Mouse (Mus musculus) midbrain, embryonic 10.5 days (tissue): ENCODE data around the gene Tgfb1. TPM values are rescaled to one million over a fixed set of nuclear protein-coding genes. Genes with fewer than 3 reads are reported as not detected.
"Not testable (repeated sequence)": the region's sequence is repeated elsewhere in the genome, so short reads cannot be mapped to it uniquely, and the experiment has no call there.

Experiments
- DNase-seq: peaks from one replicate; pipeline ENCODE4 v3.0.0-alpha.2; 2017; ENCODE audit warnings: low spot score
- H3K27ac ChIP-seq: fragments of 300-500 bp; sonication (generic); replicated peaks from 2 replicates; pipeline ENCODE4 v1.5.1; 2016; ENCODE audit warnings: mild to moderate bottlenecking
- H3K27me3 ChIP-seq: fragments of 300-500 bp; sonication (generic); 2 replicates; pipeline ENCODE4 v1.6.1; 2016; ENCODE audit warnings: low read depth, mild to moderate bottlenecking; ENCODE audit not compliant: poor library complexity, severe bottlenecking
- H3K36me3 ChIP-seq: fragments of 300-500 bp; sonication (generic); 2 replicates; pipeline ENCODE4 v1.6.1; 2016; ENCODE audit warnings: mild to moderate bottlenecking, moderate library complexity
- H3K4me1 ChIP-seq: fragments of 300-500 bp; sonication (generic); 2 replicates; pipeline ENCODE4 v1.6.1; 2016
- H3K4me3 ChIP-seq: fragments of 300-500 bp; sonication (generic); 2 replicates; pipeline ENCODE4 v1.5.1; 2016; ENCODE audit warnings: mild to moderate bottlenecking, moderate library complexity
- H3K9me3 ChIP-seq: fragments of 300-500 bp; sonication (generic); replicated peaks from 2 replicates; pipeline ENCODE4 v1.6.1; 2016; ENCODE audit warnings: mild to moderate bottlenecking
- WGBS: fragments of 180-500 bp; shearing (Covaris S2); methylation state at CpG from one replicate; pipeline ENCODE4 v1.1.7; 2016; 5-methylcytosine and 5-hydroxymethylcytosine counted together
- polyA plus RNA-seq: library from polyadenylated mRNA; unstranded; fragments of >200 nt; fragmentation: Nextera tagmentation; extraction: Ambion mirVana; gene quantifications from 2 replicates; pipeline ENCODE4 v1.2.1, GENCODE M21; 2016

The Tgfb1 gene
- polyA plus RNA-seq, 1 experiment from 2014 or later, result 0.98 TPM

- Histone ChIP-seq H3K27ac (no peak overlapping the region), H3K4me1 (peaks cover 36% of the 10 kb centered on the region), H3K4me3 (no peak overlapping the region), H3K27me3 (no peaks in the 10 kb centered on the region), H3K36me3 (peaks cover 48% of the 10 kb centered on the region), H3K9me3 (no peaks in the 10 kb centered on the region)
- DNase-seq, result no peak
- 90% methylated on average over 9 of the region's 9 CpGs for WGBS
These were observed 26.0 kb downstream of the Tgfb1 start for GRCm38 (mm10) chr7:25712801-25713200.

DNA sequence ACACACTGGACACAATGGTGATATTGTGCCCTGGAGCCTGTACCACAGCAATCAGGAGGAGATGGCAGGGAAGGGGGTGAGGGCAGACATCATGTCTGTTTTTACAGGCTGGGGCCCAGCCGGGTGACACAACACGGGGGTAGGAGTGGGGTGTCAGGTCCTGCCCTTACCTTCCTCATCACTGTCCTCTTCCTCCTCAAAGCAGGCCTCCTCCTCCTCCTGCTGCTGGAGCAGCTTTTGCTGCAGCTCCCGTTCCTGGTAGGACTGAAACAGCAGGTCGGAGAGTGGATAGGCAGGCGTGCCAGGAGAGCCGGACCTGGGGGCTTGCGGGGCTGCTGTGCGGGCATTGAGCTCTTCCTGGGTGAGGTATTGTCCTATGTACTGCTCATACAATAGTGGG lies 27.8 kb downstream of the Tgfb1 start:
- Histone ChIP-seq H3K4me3 (no peak overlapping the region), H3K9me3 (no peaks in the 10 kb centered on the region), H3K36me3 (peaks cover 48% of the 10 kb centered on the region), H3K4me1 (peaks cover 47% of the 10 kb centered on the region), H3K27me3 (no peaks in the 10 kb centered on the region), H3K27ac (no peak overlapping the region)
- 98% methylated on average over 8 of the region's 8 CpGs for WGBS
- DNase-seq, result no peak

GRCm38 (mm10) chr7:25715731-25716271 lies 29.0 kb downstream of the Tgfb1 start:
- Histone ChIP-seq H3K36me3 (peaks cover 59% of the 10 kb centered on the region), H3K4me1 (peaks cover 36% of the 10 kb centered on the region), H3K9me3 (no peaks in the 10 kb centered on the region), H3K27ac (no peak overlapping the region), H3K27me3 (no peaks in the 10 kb centered on the region), H3K4me3 (no peak overlapping the region)
- WGBS, result 96% methylated on average over 22 of the region's 22 CpGs
- DNase-seq, result no peak

- peaks cover 19% of the 10 kb centered on the region for H3K4me1 ChIP-seq
- WGBS, result 95% methylated on average over 3 of the region's 3 CpGs
- no peak overlapping the region for H3K27ac ChIP-seq
These were observed 30.7 kb downstream of the Tgfb1 start for GRCm38 (mm10) chr7:25717478-25717877.

GRCm38 (mm10) chr7:25718788-25719417 lies 32.1 kb downstream of the Tgfb1 start, which contains the start of gene Ccdc97:
TSS of gene Ccdc97 (minus strand) at chr7:25719088.
- H3K27me3 ChIP-seq, result no peaks in the 10 kb centered on the region
- peak; percentile 89 for DNase-seq
- 4% methylated on average over 32 of the region's 32 CpGs for WGBS

More at GRCm38 (mm10) chr7:25717478-25717877, 30.7 kb downstream of the Tgfb1 start:
- H3K9me3 ChIP-seq, result no peaks in the 10 kb centered on the region
- H3K27me3 ChIP-seq, result no peaks in the 10 kb centered on the region
- no peak for DNase-seq
- peaks cover 64% of the 10 kb centered on the region for H3K36me3 ChIP-seq
- H3K4me3 ChIP-seq, result peak overlapping the region; percentile 78

GRCm38 (mm10) chr7:25719761-25720610 lies 33.2 kb downstream of the Tgfb1 start:
- WGBS, result 64% methylated on average over 10 of the region's 10 CpGs
- no peaks in the 10 kb centered on the region for H3K27me3 ChIP-seq
- H3K36me3 ChIP-seq, result peaks cover 64% of the 10 kb centered on the region
- H3K4me3 ChIP-seq, result peak overlapping the region; percentile 78; the same call in 1 of the 2 replicates
- no peaks in the 10 kb centered on the region for H3K9me3 ChIP-seq
- peaks cover 18% of the 10 kb centered on the region for H3K4me1 ChIP-seq
- DNase-seq, result peak; percentile 82
- no peak overlapping the region for H3K27ac ChIP-seq

More at GRCm38 (mm10) chr7:25718788-25719417, 32.1 kb downstream of the Tgfb1 start, which contains the start of gene Ccdc97:
- H3K4me1 ChIP-seq, result peaks cover 18% of the 10 kb centered on the region
- peak within 1 kb of the TSS; percentile 87 for H3K27ac ChIP-seq
- peak within 1 kb of the TSS; percentile 78 for H3K4me3 ChIP-seq
- H3K9me3 ChIP-seq, result no peaks in the 10 kb centered on the region
- H3K36me3 ChIP-seq, result peaks cover 64% of the 10 kb centered on the region

DNA sequence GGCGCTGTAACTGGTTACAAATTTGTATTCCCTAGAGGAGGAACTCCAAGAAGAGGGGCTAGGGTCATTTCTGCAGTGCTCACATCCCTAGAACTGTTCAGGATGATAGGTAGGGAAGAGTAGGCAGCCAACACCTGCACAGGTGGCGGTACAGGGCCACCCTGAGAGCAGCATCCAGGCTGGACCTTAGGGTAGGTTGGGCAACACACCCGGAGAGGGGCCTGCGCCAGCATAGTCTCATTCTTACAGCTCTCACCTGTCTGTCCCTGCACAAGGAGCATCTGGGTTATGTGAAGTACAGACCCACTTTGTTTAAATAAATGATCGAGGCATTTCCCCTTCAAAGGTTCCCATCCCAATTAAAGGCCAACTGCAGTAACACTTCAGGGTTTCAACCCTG lies 34.0 kb downstream of the Tgfb1 start:
- WGBS, result 92% methylated on average over 5 of the region's 5 CpGs
- Histone ChIP-seq H3K27ac (no peak overlapping the region), H3K4me1 (peaks cover 18% of the 10 kb centered on the region), H3K4me3 (no peak overlapping the region), H3K36me3 (peaks cover 64% of the 10 kb centered on the region), H3K27me3 (no peaks in the 10 kb centered on the region), H3K9me3 (no peaks in the 10 kb centered on the region)
- no peak for DNase-seq

DNA sequence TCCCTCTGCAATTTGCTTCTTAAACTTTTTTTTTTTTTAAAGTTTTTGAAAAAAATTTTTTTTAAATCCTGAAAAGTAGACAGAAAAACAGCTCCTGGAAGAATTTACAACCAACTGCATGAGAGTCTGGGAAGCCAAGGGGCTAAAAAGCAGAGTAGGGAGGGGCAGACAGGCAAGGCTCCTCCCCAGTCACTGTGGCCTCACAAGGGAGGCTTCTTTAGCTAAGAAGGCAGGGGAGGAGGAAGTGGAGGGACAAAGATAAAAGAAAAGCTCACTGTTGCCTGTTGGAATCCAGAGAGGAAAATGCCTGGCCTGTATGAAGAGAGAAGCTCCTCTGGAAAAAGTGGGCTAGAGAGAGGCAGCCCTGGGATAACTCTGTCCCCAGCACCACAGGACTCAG lies 35.0 kb downstream of the Tgfb1 start:
- Histone ChIP-seq H3K36me3 (peaks cover 69% of the 10 kb centered on the region), H3K4me1 (peaks cover 18% of the 10 kb centered on the region)
- not testable (repeated sequence) for H3K27ac ChIP-seq, H3K27me3 ChIP-seq, DNase-seq, H3K4me3 ChIP-seq, H3K9me3 ChIP-seq

GRCm38 (mm10) chr7:25725886-25726285 lies 39.1 kb downstream of the Tgfb1 start:
- Histone ChIP-seq H3K9me3 (no peaks in the 10 kb centered on the region), H3K4me1 (no peaks in the 10 kb centered on the region), H3K27me3 (no peaks in the 10 kb centered on the region), H3K4me3 (no peak overlapping the region), H3K36me3 (peaks cover 97% of the 10 kb centered on the region), H3K27ac (no peak overlapping the region)
- DNase-seq, result no peak
- WGBS, result 89% methylated on average over 19 of the region's 19 CpGs

DNA sequence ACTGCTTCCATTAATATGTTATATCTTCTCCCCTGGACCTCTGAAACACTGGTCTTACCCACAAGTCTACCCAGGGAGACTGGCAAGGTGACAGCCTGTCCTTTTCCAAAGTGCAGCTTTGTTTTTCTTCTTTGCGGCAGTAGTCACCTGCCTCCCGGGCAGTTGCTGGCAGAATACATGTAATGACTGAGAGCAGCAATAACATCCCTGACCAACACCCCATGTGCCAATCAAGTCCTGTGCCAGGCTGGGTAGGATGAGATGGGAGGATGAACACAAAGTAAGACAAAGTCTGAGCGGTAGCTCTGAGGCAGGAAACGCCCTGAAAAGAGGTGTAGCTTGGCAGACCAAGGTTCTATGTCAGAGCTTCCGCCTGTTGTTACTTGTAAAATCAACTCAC lies 41.0 kb downstream of the Tgfb1 start:
- Histone ChIP-seq H3K9me3 (no peaks in the 10 kb centered on the region), H3K4me3 (no peak overlapping the region), H3K36me3 (peaks cover 98% of the 10 kb centered on the region), H3K27ac (no peak overlapping the region), H3K4me1 (no peaks in the 10 kb centered on the region), H3K27me3 (no peaks in the 10 kb centered on the region)
- DNase-seq, result no peak
- 97% methylated on average over 5 of the region's 5 CpGs for WGBS

GRCm38 (mm10) chr7:25729396-25729795 lies 42.6 kb downstream of the Tgfb1 start:
- Histone ChIP-seq H3K27me3 (no peaks in the 10 kb centered on the region), H3K4me3 (no peak overlapping the region), H3K4me1 (no peaks in the 10 kb centered on the region), H3K36me3 (peaks cover 98% of the 10 kb centered on the region), H3K27ac (no peak overlapping the region), H3K9me3 (no peaks in the 10 kb centered on the region)
- DNase-seq, result no peak
- WGBS, result 59% methylated on average over 2 of the region's 2 CpGs

GRCm38 (mm10) chr7:25729862-25730261 lies 43.1 kb downstream of the Tgfb1 start:
- no peaks in the 10 kb centered on the region for H3K27me3 ChIP-seq
- peaks cover 98% of the 10 kb centered on the region for H3K36me3 ChIP-seq
- no peaks in the 10 kb centered on the region for H3K9me3 ChIP-seq
- WGBS, result 98% methylated on average over 2 of the region's 2 CpGs
- no peaks in the 10 kb centered on the region for H3K4me1 ChIP-seq
- no peak overlapping the region for H3K27ac ChIP-seq
- no peak for DNase-seq
- no peak overlapping the region for H3K4me3 ChIP-seq
